Mouse (Mus musculus) forebrain, embryonic 16.5 days (tissue): Measurements from ENCODE around the gene Kctd6. TPM values are rescaled to one million over a fixed set of nuclear protein-coding genes. Genes with fewer than 3 reads are reported as not detected.
A peak's percentile ranks its signal among the peaks of the same experiment; 100 is the strongest.

Experiments used
- ATAC-seq: fragments of 200-750 bp; cut with Nextera tagmentation; 2 replicates; pipeline ENCODE4 v1.8.0; 2017; ENCODE audit warnings: mild to moderate bottlenecking, moderate library complexity
- H3K27ac ChIP-seq: fragments of 300-500 bp; sonication (generic); 2 replicates; pipeline ENCODE4 v1.5.1; 2014; ENCODE audit warnings: low read length, control low read depth
- H3K27me3 ChIP-seq: fragments of 300-500 bp; sonication (generic); replicated peaks from 2 replicates; pipeline ENCODE4 v1.6.1; 2014; ENCODE audit warnings: low read length; ENCODE audit not compliant: control insufficient read depth, insufficient read depth
- H3K36me3 ChIP-seq: fragments of 300-500 bp; sonication (generic); 2 replicates; pipeline ENCODE4 v1.6.1; 2014; ENCODE audit not compliant: control insufficient read depth, insufficient read depth
- H3K4me1 ChIP-seq: fragments of 300-500 bp; sonication (generic); replicated peaks from 2 replicates; pipeline ENCODE4 v1.6.1; 2014; ENCODE audit warnings: low read length; ENCODE audit not compliant: control insufficient read depth, insufficient read depth
- H3K4me2 ChIP-seq: fragments of 300-500 bp; sonication (generic); 2 replicates; pipeline ENCODE4 v1.6.1; 2014; ENCODE audit warnings: mild to moderate bottlenecking, low read length, control low read depth
- H3K4me3 ChIP-seq: fragments of 300-500 bp; sonication (generic); replicated peaks from 2 replicates; pipeline ENCODE4 v1.5.1; 2014; ENCODE audit warnings: mild to moderate bottlenecking, low read length, control low read depth
- H3K9ac ChIP-seq: fragments of 300-500 bp; sonication (generic); replicated peaks from 2 replicates; pipeline ENCODE4 v1.6.1; 2014; ENCODE audit warnings: low read depth, low read length, control low read depth
- H3K9me3 ChIP-seq: fragments of 300-500 bp; sonication (generic); 2 replicates; pipeline ENCODE4 v1.6.1; 2016; ENCODE audit warnings: low read length; ENCODE audit not compliant: control insufficient read depth
- WGBS: fragments of 180-500 bp; shearing (Covaris S2); extraction: QIAGEN DNeasy Blood & Tissue Kit; methylation state at CpG from one replicate; pipeline ENCODE4 v1.1.7; 2014; 5-methylcytosine and 5-hydroxymethylcytosine counted together
- polyA plus RNA-seq: library from polyadenylated mRNA; unstranded; fragments of >200 nt; fragmentation: Nextera tagmentation; extraction: Ambion mirVana; gene quantifications from 2 replicates; pipeline ENCODE4 v1.2.1, GENCODE M21; 2015

Kctd6 gene
- polyA plus RNA-seq, 1 experiment from 2014 or later, result 7.2 TPM

DNA sequence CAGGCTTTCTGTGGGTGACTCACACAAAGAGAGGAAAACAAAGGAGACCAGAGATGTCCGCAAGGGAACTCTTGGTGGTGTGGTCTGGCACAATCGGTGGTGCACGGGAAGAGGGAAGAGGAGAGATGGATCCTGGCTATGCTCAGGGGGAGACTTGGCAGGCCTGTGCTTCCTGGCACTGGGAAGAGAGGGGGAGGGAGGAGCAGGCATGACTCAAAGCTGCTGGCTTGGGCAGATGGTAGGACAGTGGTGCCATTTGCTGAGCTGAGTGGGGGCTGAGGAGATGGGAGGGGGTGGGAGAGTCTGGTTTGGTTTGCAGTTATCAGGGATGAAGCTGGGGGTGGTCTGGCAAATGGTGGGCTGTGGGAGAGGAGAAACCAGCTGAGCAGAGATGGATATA, 5.1 kb upstream of the Kctd6 start:
- H3K36me3 ChIP-seq, result no peaks in the 10 kb centered on the region
- peak overlapping the region; percentile 19; the same call in 1 of the 2 replicates for H3K27ac ChIP-seq
- H3K9me3 ChIP-seq, result no peaks in the 10 kb centered on the region
- no peak overlapping the region for H3K4me3 ChIP-seq
- 53% methylated on average over 3 of the region's 3 CpGs for WGBS
- no peak overlapping the region for H3K4me2 ChIP-seq
- H3K4me1 ChIP-seq, result peaks cover 17% of the 10 kb centered on the region
- no peaks in the 10 kb centered on the region for H3K27me3 ChIP-seq
- H3K9ac ChIP-seq, result no peak overlapping the region
- peak; percentile 79 for ATAC-seq

DNA sequence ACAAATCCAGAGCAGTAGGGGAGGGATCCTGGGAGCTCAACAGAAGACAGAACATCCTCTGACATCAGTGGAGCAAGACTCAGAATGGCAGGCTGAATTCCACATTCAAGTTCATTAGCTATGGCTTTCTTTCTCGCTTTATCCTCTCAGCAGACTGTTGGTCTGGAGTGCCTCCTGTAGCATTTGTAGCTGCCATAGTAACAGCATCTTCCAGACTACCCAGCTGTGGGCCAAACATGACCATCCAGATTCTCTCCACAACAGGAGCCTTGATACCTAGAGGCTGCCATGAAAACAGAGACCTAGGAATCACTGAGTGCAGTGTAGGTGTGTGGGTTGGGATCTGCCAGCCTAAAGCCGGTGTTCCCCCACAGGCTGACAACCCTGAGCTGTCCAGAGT, 4.0 kb upstream of the Kctd6 start:
- ATAC-seq, result no peak

DNA sequence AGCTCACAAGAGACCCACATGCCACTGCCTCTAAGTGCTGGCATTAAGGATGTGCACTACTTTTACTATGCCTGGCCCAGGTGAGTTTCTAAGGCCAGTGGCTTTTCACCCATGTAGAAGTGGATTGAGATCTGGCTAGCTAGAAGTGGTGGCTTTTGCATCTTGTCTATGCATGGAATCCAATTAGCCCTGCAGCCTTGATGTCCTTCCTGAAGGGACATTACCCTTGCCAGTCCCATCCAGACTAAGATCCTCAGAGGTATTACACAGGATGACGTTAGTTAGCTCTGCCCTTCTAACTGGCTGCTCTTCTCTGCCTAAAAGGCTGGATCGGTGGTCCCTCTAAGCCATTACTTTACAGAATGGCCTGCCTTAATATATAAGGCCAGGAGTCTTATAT, 944 bp upstream of the Kctd6 start:
- Histone ChIP-seq H3K27me3 (no peaks in the 10 kb centered on the region), H3K4me3 (no peak overlapping the region), H3K4me2 (no peak overlapping the region), H3K27ac (no peak overlapping the region), H3K4me1 (peaks cover 28% of the 10 kb centered on the region), H3K9me3 (no peaks in the 10 kb centered on the region), H3K36me3 (no peaks in the 10 kb centered on the region), H3K9ac (no peak overlapping the region)
- ATAC-seq, result no peak
- WGBS, result 78% methylated on average over 2 of the region's 2 CpGs

More for the DNA sequence above, 4.0 kb upstream of the Kctd6 start:
- 90% methylated on average over 2 of the region's 2 CpGs for WGBS
- Histone ChIP-seq H3K9me3 (no peaks in the 10 kb centered on the region), H3K4me3 (no peak overlapping the region), H3K36me3 (no peaks in the 10 kb centered on the region), H3K27me3 (no peaks in the 10 kb centered on the region), H3K4me1 (peaks cover 18% of the 10 kb centered on the region), H3K9ac (no peak overlapping the region), H3K4me2 (no peak overlapping the region), H3K27ac (no peak overlapping the region)

- Histone ChIP-seq H3K4me1 (peaks cover 29% of the 10 kb centered on the region), H3K27me3 (no peaks in the 10 kb centered on the region), H3K4me3 (peak overlapping the region; percentile 77), H3K4me2 (peak overlapping the region; percentile 88), H3K9ac (peak overlapping the region; percentile 87), H3K36me3 (no peaks in the 10 kb centered on the region), H3K9me3 (no peaks in the 10 kb centered on the region), H3K27ac (peak overlapping the region; percentile 92)
- WGBS, result 1% methylated on average over 62 of the region's 63 CpGs
- peak; percentile 79 for ATAC-seq
Measured at GRCm38 (mm10) chr14:8214299-8215207, 613 bp downstream of the Kctd6 start.

- WGBS, result 15% methylated on average over 21 of the region's 21 CpGs
- Histone ChIP-seq H3K4me2 (peak overlapping the region; percentile 88), H3K9ac (peak overlapping the region; percentile 22; the same call in 1 of the 2 replicates), H3K4me3 (peak overlapping the region; percentile 77), H3K4me1 (peaks cover 30% of the 10 kb centered on the region), H3K36me3 (no peaks in the 10 kb centered on the region), H3K9me3 (no peaks in the 10 kb centered on the region), H3K27ac (no peak overlapping the region), H3K27me3 (no peaks in the 10 kb centered on the region)
- ATAC-seq, result no peak
Measured at GRCm38 (mm10) chr14:8215208-8215778, 1.4 kb downstream of the Kctd6 start.

DNA sequence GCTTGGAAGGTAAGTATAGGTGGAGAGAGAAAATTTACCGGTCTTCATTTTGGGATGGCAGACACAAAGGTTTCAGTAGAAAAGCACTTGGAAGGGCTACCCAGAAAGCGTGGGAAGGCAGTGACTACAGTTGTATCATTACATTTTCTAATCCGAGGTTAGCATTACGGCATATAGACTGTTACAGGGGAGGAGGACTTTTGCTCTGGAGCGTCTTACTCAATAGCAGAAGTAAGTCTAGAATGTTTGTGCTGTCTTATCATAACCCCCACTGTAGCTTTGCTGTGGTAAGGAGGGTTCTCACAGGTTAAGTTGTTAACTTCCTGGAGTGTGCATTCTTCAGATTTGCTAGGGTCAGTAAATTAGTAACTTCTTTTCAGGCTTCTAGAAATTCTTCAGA, 2.2 kb downstream of the Kctd6 start:
- no peaks in the 10 kb centered on the region for H3K9me3 ChIP-seq
- H3K4me2 ChIP-seq, result peak overlapping the region; percentile 88
- peak overlapping the region; percentile 77 for H3K4me3 ChIP-seq
- no peak overlapping the region for H3K9ac ChIP-seq
- H3K27ac ChIP-seq, result no peak overlapping the region
- no peaks in the 10 kb centered on the region for H3K27me3 ChIP-seq
- H3K36me3 ChIP-seq, result no peaks in the 10 kb centered on the region
- ATAC-seq, result no peak
- 53% methylated on average over 5 of the region's 5 CpGs for WGBS
- peaks cover 30% of the 10 kb centered on the region for H3K4me1 ChIP-seq

GRCm38 (mm10) chr14:8218238-8218637, 4.3 kb downstream of the Kctd6 start:
- 22% methylated on average over 7 of the region's 7 CpGs for WGBS

GRCm38 (mm10) chr14:8218730-8219380, 4.9 kb downstream of the Kctd6 start:
- Histone ChIP-seq H3K9me3 (no peaks in the 10 kb centered on the region), H3K9ac (no peak overlapping the region; the same call in 1 of the 2 replicates), H3K4me3 (no peak overlapping the region), H3K27ac (peak overlapping the region; percentile 50), H3K4me2 (no peak overlapping the region), H3K27me3 (no peaks in the 10 kb centered on the region), H3K4me1 (peaks cover 30% of the 10 kb centered on the region), H3K36me3 (no peaks in the 10 kb centered on the region)
- WGBS, result 11% methylated on average over 10 of the region's 10 CpGs
- ATAC-seq, result no peak

More at GRCm38 (mm10) chr14:8218238-8218637, 4.3 kb downstream of the Kctd6 start:
- Histone ChIP-seq H3K4me1 (peaks cover 30% of the 10 kb centered on the region), H3K9me3 (no peaks in the 10 kb centered on the region), H3K27ac (peak overlapping the region; percentile 50), H3K27me3 (no peaks in the 10 kb centered on the region), H3K4me2 (peak overlapping the region; percentile 19), H3K4me3 (no peak overlapping the region), H3K36me3 (no peaks in the 10 kb centered on the region), H3K9ac (no peak overlapping the region)
- no peak for ATAC-seq

GRCm38 (mm10) chr14:8219876-8220275, 5.9 kb downstream of the Kctd6 start:
- Histone ChIP-seq H3K4me2 (no peak overlapping the region), H3K27ac (no peak overlapping the region), H3K4me3 (no peak overlapping the region), H3K36me3 (no peaks in the 10 kb centered on the region), H3K9me3 (no peaks in the 10 kb centered on the region), H3K9ac (no peak overlapping the region), H3K27me3 (no peaks in the 10 kb centered on the region), H3K4me1 (peaks cover 30% of the 10 kb centered on the region)
- no peak for ATAC-seq
- 55% methylated on average over 11 of the region's 11 CpGs for WGBS
